Mouse (Mus musculus) kidney, adult 8-10 months (tissue): ENCODE measurements at regions not wholly inside any gene's neighbourhood (a gene's known extent, or its start where the extent isn't known, plus 50 kb on each side); places are given as distances from the start of the nearest gene placed in this dataset.
A peak's percentile ranks its signal among the peaks of the same experiment; 100 is the strongest.
"Not testable (repeated sequence)": the region's sequence is repeated elsewhere in the genome, so short reads cannot be mapped to it uniquely, and the experiment has no call there.

Experiments used
- DNase-seq, 2 experiments: peaks; one replicate each; pipeline ENCODE4 v3.0.0; 2022

DNA sequence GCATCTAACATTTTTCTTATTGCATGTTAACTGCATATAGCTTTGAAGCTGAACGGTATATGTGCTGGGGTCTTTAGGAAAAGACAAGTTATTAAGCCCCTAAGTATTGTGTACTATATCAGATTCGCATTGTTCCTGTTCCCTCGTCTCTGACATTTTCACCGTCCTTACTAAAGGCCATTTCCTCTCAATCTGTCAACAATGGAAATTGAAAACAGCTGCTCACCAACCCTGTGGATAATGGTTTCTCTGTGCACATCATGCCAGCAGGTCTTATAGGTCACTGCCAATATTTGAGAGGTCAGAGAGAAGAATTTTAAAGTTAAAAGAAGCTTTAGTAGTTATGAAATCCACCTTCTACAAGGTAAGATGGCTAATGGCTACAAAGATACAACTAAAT is 797.4 kb upstream of the Impad1 start:
- DNase-seq: no peak

DNA sequence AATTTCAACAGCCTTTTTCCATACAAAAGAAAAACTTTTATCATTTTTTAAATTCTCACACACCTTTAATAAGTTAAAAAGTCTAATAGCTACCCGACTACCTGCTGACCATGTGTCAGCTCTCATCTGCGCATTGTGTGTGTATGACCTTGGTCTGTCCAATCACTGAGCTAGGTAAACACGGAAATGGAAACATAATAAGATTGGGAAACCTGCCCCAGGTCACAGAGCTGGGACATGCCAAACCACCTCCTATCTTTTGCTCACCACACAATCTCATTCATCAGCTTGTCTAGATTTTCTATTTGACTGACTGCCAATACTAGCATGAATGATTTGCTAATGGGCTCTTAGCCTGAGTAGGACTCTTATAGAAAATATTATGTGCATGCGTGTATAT is 794.3 kb upstream of the Impad1 start:
- no peak for DNase-seq

DNA sequence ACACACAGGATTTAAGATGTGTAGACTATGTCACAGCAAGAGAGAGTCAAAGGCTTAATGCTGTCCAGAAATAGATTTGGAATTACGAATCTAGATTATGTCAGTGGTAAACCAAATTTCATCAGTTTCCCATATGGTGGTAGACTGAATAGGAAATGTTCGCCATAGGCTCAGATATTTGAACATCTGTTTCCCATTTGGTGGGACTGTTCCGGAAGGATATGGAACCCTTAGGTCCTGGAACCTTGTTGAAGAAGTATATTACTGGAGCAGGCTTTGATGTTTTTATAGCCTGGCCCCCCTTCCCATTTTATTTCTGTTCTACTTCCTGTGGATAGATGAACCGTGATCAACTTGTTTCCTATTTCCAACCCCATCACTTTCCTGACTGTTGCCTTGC is 792.0 kb upstream of the Impad1 start:
- no peak for DNase-seq

DNA sequence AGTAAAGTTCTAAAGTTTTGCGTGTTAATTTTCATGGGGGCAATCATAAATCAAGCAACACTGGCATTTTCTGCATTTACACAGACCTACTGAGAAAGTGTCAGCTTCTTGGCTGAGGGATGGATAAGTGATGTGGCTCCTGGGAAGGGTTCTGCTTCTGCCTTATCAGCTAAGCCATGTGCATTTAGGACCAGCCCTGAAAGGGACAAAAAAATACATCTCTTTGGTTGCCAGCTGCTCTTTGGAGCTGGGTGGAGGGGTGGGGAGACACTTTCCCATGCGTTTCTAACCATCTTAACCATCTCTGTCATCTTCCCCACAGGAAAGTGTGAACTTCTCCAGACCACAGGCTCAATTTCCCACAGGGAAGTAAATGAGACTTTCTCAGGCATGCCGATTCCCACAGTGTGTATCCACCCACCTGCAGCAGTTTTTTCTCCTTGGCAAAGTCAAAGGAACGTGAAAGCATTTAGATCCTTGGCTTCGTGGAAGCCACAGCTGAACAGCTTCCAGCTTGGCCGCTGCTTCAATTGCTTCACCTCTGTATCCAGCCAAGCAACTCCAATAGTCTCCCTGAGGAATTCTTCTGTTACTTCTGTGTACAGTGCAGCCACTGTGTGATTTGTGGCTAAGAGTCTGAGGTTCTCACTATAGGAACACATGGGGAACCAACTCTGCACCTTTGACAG is 791.0 kb upstream of the Impad1 start:
- DNase-seq: peak; percentile 4 to 8

DNA sequence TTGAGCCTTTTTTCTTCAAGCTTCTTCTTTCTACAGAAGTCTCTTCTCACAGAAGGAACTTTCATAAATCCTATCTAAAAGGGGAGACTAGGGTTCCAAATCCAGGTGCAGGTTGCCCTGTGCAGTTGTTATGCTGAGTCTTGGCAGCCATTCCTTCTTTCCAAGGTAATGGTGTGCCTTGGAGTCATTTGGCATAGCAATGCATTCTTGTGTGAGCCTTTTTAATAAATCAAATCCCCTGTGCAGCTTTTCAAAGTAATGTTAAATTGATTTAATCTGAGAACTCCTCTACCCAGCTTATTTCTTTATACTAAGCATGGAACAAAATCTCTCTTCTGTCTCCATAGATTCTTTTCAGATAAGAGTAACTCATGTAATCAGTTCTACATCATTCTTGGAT is 774.9 kb upstream of the Impad1 start:
- DNase-seq: peak; percentile 7

DNA sequence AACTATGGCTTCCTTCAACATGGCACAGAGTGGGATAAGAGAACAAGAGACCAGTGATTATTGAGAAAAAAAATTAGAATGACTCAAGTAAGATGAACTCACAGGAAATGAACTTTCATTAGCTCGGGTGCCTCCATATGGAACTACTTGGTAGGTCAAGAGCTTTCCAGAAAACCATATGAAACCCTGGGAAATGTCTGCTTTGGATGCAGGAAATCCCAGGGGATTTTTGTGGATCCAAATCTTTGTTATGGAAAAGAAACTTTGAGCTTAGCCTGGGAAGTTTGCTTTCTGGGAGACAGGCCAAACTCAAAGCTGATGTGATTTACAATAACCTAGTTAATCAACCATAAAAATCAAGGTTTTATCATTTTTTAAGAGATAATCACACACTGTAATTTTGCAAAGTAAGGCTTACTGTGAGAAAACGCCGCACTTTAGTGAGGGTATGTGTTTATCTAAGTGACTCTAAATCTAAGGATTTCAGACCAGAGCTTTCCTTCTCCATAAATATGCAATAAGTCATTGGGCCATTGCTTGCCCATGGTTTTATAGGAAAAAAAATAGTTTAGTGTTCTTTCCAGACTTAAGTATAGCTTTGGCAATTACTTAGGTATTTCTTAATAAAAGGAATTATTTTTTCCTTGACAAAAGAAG is 767.0 kb upstream of the Impad1 start:
- DNase-seq: no peak

DNA sequence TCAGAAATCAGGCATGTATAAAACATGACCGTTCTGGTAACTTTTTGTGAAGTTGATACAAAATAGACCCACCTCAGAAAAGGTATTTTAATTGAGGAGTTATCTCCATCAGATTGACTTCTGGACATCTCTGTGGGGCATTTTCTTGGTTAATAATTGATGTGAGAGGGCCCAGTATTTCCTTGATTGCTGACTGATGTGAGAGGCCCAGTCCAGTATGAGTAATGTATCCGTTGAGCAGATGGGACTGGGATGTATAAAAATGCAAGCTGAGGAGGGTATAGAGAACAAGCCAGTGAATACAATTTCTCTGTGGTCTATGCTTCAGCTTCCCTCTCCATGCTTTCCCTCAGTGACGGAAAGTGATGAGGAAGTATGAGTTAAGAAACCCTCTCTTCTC is 747.0 kb upstream of the Impad1 start:
- no peak for DNase-seq

DNA sequence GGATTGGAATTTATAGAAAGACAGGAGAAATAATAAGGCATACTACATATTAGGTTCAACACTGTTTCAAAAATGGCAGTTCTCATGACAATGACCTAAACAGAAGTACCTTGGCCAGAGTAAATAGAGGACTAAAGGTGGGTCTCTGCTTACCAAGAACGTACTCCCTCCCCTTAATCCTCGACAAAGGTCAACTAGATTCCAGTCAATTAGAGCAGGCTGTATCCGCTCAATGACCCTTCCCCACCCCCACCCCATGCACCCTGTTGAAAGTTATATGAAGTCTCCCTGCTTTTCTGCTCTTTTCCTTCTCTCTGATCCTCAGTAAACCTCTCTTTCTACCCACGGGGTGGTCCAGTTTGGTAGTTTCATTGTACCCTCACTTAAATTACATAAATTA is 737.3 kb upstream of the Impad1 start:
- DNase-seq: no peak

DNA sequence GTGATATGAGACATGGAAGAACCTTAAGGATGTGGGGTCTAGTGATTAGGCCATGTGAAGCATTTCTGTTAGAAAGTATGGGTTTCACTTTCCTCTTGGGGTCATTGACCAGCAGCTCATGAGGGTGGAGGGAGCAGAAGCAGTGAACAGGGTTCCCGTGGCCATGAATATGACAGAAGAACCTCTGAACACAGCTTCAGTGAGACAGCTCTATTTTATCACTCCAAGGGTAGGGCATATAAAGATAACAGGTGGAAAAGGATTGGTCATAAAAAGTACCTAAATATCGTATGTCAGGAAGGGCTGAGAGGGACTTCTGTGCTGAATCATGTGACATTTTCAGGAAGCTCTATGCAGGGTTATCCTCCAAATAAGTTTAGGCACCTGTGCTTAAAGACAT is 725.4 kb upstream of the Impad1 start:
- no peak for DNase-seq

DNA sequence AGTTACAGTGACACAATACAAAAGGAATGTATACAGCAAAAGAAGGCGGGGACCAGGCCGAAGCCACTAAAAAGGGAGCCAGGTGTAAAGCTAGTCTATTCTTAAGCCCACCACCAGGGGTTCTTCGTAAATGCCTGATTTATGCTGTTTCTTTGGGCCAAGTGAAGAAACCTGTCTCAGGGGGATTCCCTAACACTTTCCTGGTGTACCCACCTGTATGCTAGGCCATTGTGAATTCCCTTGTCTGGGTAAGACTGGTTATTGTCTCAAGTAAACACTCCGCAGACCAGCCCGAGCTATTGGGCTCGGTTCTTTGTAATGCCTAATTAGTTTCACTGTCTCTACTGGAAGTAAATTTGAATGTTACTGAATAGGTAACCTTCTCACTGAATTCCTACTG is 722.3 kb upstream of the Impad1 start:
- DNase-seq: not testable (repeated sequence)

DNA sequence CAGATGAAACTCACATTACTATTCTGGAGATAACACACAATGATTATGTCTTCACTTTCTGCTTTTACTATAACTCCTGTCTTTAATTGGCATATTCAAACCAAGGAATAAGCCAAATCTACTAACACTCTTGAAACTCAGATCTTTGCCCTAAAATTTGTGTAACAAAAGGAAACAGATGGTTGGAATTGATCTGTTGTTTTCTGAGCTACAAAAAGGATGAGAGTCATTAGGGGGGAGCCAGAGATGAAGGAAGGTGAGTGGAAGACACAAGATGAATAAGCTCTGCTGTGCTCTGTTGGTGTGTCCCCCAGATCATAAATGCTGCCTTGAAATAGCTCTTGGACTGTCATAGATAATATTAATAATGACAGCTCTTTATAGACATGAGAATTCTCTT is 718.6 kb upstream of the Impad1 start:
- DNase-seq: no peak

DNA sequence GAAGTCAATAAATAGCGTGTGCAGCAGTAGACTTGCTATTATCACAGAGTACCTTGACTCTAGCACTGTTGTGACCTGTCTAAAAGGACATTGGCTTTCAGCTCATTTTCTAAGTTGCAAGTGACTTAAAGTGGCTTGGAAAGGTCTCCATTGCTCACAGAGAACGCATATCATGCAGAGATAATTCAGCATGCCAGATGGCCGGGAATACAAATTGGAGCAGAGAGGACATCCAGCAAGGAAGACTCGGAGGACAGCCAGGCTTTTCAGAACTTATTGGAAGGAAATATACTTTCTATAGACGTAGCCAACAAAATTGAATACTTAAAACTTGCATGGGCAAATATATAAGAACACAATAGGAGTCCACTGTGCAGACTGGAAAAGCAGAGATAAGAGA is 716.2 kb upstream of the Impad1 start:
- DNase-seq: no peak

DNA sequence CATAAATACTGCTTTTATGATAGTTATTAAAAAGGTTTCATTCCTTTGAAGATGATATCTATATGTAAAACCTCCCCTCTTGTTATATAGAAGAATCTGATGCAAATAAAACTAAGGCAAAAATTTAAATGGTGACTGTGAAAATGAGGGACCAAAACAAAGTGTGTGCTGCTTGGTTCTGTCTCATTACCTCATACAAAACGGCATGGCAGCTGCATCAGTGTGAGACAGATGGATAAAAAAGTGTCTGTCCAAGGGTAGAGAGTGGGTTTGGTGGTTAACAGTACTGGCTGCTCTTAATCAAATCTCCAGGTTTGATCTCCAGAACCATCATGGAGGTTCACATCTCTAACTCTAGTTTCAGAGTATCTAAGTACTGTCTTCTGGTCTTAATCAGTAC is 701.9 kb upstream of the Impad1 start:
- no peak for DNase-seq

DNA sequence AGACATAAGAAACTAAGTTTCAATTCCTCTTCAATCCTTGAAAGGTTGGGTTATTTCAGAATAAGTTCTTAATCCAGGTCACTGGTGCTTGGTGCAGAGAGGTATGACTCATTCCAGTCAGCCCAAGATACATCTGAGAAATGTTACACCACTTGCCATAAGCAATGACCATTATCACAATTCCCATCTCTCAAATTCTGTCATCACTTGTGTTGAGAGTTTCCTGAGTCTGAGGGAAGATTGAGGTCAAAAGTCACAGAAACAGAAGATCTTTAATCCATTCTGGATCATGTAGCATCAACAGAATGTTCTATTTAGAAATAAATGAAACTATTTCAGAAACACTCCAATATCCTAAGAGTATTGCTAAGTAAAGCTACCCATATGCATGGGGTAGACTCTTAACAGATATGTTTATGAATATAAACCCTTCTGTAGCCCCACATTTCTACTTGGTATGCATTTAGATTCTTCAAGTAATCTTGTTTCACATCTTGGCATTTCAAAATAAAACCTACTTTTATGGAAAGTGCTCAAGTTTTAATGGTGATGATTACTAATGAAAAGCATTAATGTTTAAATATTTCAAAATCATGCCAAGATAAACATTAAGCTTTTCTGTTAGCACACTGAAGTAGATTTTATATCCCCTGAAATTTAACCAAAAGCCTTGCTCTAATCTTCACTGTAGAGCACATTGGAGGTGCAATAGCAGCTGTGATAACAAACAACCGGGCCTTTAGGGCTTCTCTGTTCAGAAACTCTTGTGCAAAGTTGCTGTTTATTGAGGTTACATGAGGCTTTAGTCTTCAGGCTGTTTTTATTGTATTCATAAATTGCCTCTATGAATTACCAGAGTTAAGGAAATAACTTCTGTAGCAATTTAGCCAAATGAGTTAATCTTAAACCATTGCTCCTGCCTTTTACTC is 701.2 kb upstream of the Impad1 start:
- DNase-seq: no peak

DNA sequence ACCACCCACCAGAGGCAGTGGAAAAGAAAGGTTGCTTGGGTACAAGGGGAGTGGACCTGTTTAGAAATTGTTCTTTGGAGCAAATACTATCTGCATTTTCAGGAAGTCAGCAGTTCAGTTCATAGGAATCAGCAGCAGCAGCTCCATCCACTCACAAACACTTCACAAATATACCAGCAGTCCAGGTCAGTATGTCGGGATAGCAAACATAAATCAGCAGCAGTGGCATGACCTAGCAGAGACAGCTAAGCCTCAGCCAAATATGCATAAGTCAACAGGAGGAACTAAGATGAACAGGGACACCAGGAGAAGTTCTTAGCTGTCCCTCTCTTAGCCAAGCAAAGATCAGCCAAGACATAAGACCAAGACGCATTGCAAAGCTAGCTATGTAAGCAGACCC is 693.6 kb upstream of the Impad1 start:
- DNase-seq: no peak

DNA sequence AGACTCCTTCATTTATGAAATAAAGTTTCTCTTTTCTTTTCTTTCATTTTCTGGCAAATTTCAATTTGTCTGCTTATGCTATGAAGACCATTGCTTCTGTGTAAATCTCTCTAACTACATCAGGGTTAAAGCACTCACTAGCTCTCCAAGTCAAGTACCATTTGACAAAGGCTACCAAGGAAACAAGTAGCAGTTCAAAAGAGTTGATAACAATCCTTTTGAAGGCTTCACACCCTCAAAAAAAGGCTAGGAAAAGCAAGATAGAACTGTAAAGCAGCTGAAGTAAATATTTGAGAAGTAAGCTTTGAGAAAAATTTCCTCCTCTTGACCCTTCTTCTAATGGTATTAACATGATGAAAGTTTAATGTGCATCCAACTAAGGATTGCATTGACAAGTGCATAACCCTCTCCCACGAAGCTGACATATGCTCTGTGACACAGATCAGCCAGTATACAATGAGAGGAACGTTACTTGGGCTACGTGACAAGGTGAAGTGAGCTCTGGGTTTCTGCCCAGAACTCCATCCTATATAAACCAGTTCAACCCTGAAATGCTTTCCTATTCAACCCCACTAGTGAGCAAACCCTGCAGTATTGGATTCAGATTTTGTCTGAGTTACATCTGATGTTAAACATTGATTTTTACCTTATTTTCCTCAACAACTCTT is 678.9 kb upstream of the Impad1 start:
- DNase-seq: no peak

DNA sequence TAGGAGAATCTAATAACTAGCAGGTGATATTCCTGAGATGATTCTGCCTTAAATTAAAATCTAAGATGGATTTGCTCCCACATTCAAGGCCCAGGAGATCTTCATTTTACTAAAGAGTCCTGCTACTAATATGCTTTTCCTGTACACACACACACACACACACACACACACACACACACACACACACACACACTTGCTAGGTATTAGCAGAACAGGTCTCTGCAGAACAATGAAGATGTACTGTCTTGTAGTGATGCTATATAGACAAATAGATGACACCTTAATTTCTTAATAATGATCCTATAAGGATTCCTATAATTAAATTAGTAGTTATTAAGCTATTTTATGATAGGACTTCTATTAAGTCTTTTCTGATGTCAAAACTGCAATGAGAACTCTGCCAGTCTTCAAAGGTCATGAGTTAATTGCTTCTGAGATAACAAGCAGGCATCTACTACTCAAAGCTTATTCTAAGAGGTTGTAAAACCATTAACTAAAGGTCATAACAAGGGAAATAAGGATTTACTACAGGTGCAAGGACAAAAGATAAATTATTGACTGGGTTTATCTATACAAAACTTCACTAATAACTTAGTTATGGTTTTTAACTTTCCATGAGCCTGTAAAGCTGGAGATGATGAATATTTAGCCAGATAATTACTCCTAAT is 666.0 kb upstream of the Impad1 start:
- DNase-seq: no peak

DNA sequence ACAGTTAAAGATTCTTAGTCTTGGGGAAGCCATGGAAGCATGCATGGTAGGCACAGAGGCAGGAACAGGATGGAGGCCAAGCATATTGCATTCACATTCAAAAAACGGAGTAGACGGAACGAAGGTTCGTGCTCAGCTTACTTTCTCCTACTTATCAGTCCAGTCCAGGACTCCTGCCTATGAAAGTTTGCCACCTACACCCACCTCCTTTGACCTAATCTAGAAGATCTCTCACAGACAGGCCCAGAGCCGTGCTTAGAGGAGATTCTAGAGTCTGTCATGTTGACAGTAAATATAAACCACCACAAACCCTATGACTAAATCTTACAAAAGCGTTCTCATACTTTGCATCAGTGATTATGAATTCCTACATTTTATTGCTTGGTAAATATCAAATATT is 657.3 kb upstream of the Impad1 start:
- no peak for DNase-seq

DNA sequence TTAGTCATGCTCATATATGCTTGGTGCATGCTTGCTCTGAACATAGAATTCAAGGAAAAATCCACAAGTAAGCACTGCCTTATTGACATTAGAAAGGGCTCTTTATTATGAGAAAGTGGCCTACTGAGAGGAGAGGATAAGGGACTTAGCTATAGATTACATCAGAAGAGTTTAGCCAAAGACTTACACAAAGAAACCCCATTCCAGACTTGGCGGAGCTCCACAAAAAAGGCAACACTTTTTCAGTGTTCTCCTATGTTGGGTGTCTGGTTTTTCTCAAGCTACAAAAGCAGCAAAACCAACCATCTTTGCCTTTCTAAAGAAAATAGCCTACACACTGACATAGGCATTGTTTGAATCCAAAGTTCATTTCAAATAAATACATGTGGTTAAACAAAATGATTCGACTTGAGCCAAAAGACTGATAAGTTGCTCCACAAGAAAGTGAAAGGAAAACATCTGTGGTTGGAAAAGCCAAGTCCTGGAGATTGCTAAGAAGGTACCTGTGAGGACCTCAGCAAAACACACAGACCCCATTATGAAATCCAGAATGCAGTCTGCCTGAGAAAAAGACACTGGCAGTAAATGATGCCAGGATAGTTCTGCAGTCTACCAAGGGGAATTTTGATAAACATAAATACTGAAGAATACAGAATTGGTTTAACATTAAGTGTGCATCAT is 648.3 kb upstream of the Impad1 start:
- no peak for DNase-seq

DNA sequence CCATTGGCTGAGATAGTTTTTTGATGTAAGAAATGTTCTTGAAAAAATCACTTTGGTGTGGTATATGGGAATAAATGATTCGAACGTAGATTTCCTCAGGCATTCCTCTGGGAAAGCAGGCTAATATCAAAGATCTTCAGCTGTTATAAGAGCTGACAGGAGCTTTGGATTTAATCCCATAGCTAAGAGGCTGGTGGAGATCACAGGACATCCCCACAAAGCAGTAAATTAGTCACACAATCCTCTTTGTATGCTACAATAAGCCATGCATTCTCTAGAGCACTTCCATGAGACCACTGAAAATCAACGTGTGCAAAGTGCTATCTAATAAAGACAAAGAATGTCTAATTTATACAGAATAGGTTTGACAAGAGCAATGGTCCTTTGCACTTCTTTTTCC is 643.9 kb upstream of the Impad1 start:
- no peak for DNase-seq
